Mouse (Mus musculus) small intestine, adult 2 months (tissue): ENCODE data around the gene Serpine2.

Experiments
- CTCF ChIP-seq: fragments of 200-500 bp; IDR thresholded peaks from 2 replicates; pipeline ENCODE4 v1.5.1; 2012; ENCODE audit warnings: low read depth, mild to moderate bottlenecking, control low read depth, inconsistent platforms, low read length, moderate library complexity, mixed read lengths; ENCODE audit not compliant: insufficient replicate concordance, insufficient read length; ENCODE audit errors: extremely low read depth
- POLR2A ChIP-seq: fragments of 200-500 bp; IDR thresholded peaks from 2 replicates; pipeline ENCODE4 v1.6.1; 2012; ENCODE audit warnings: low read depth, mild to moderate bottlenecking, control low read depth, inconsistent platforms, low read length, moderate library complexity

DNA sequence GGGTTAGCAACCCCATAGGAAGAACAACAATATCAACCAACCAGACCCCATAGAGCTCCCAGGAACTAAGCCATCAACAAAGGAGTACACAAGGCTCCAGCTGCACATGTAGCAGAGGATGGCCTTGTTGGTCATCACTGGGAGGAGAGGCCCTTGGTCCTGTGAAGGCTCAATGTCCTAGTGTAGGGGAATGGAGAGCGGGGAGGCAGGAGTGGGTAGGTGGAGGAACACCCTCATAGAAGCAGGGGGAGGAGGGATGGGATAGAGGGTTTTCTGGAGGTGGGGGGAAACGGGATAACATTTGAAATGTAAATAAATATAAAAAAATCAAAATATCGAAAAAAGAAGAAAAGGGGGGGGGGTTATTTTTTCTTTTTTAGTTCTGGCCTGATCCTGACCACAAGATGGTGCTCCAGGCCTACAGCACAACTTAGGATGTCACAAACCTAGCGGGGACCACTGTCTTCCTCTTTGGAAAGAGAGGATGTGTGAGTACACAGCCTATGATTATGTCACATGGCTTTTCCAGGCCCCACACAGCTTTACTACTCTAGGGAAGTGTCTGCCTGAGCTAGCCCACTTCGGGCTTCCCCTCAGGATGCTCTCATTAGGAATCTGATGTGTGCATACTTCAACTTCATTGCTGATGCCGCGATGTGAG lies 74.6 kb downstream of the Serpine2 start:
- no peak for TF ChIP-seq POLR2A
- no peak for TF ChIP-seq CTCF
